Mouse (Mus musculus) lung, postnatal 25 days (tissue): ENCODE results near the gene Gm5150.
A peak's percentile ranks its signal among the peaks of the same experiment; 100 is the strongest.
"Not testable (repeated sequence)": the region's sequence is repeated elsewhere in the genome, so short reads cannot be mapped to it uniquely, and the experiment has no call there.

Experiments used
- DNase-seq: peaks from one replicate; pipeline ENCODE4 v3.0.0; 2022; ENCODE audit warnings: low spot score

Gene Gm5150

GRCm38 (mm10) chr3:16006215-16006614, at the start of gene Gm5150:
TSS of gene Gm5150 (minus strand) at chr3:16006437.
- DNase-seq: peak; percentile 5

GRCm38 (mm10) chr3:16051736-16052135, 45.5 kb upstream of the Gm5150 start:
- not testable (repeated sequence) for DNase-seq

GRCm38 (mm10) chr3:16047288-16047687, 41.1 kb upstream of the Gm5150 start:
- no peak for DNase-seq

- no peak for DNase-seq
These were observed 37.1 kb upstream of the Gm5150 start for GRCm38 (mm10) chr3:16043315-16043714.

GRCm38 (mm10) chr3:16024988-16025387, 18.8 kb upstream of the Gm5150 start:
- not testable (repeated sequence) for DNase-seq

GRCm38 (mm10) chr3:16022214-16022613, 16.0 kb upstream of the Gm5150 start:
- DNase-seq: peak; percentile 8

GRCm38 (mm10) chr3:16014456-16014855, 8.2 kb upstream of the Gm5150 start:
- not testable (repeated sequence) for DNase-seq

- peak; percentile 28 for DNase-seq
These were observed 1.6 kb upstream of the Gm5150 start for GRCm38 (mm10) chr3:16007827-16008226.

- DNase-seq: no peak
These were observed 2.2 kb downstream of the Gm5150 start for GRCm38 (mm10) chr3:16003890-16004633.

GRCm38 (mm10) chr3:15999479-15999878, 6.8 kb downstream of the Gm5150 start:
- DNase-seq: not testable (repeated sequence)

GRCm38 (mm10) chr3:15982216-15982615, 24.0 kb downstream of the Gm5150 start:
- DNase-seq: no peak

GRCm38 (mm10) chr3:15956921-15957320, 49.3 kb downstream of the Gm5150 start:
- DNase-seq: no peak
